Mouse (Mus musculus) spleen, adult 18-20 months (tissue): ENCODE results near the gene Hoxa9.
A peak's percentile ranks its signal among the peaks of the same experiment; 100 is the strongest.

Experiments used
- DNase-seq, 2 experiments: peaks; one replicate each; pipeline ENCODE4 v3.0.0; 2022; ENCODE audit warnings: mixed read lengths in 2 of 2

Hoxa9 gene

DNA sequence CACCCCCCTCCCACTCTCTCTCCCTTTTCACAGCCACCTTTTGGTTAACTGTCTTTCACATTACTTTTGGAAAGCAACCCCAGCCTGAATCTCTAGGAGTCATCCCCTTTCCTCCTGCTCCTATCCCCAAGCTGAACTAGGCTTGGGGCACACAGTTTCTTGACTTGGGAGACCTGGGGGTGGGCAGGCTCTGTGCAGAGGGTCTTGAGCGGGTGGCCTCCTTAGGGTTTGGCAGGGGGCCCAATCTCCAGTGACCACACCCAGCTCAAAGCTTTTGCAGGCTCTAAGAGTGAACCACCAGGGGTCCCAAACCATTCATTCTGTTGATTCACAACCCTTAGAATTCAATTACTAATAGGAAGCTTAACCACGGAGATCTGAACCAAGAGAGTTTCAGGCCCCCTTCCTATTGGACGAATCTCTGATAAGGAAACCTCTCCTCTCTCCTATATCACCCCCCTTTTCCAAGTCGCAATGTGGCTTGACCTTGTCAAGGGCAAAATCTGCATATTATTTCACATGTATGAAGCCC lies 12.0 kb upstream of the Hoxa9 start:
- no peak for DNase-seq

DNA sequence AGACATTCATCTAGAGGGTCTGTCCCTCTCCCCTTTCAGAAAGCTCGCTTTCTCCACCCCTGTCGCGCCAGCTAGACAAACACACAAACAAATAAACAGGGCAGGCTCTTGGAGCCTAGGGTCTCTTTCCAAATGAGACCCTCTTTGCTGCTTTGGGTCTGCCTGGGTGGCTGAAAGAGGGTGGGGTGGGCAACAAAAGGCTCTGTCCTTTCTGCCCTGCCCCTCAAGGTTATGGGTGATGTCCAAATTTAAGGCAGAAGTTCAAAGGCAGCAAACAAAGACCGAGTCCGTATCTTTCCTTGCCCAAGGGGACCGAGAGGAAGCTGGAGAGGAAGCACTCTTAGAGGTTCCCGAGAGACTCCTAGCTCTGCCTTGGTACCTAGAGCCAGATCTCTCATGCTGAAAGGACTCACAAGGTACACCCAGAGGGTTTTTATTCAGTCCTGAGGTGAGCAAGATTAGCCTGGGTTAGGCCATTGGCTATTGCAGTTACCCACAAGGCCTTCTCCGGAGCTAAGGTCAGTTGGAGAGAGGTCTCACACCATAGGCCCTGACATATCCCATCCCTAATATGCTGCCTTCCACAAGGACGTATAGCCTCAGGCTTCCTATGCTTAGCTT lies 10.2 kb upstream of the Hoxa9 start:
- no peak for DNase-seq

DNA sequence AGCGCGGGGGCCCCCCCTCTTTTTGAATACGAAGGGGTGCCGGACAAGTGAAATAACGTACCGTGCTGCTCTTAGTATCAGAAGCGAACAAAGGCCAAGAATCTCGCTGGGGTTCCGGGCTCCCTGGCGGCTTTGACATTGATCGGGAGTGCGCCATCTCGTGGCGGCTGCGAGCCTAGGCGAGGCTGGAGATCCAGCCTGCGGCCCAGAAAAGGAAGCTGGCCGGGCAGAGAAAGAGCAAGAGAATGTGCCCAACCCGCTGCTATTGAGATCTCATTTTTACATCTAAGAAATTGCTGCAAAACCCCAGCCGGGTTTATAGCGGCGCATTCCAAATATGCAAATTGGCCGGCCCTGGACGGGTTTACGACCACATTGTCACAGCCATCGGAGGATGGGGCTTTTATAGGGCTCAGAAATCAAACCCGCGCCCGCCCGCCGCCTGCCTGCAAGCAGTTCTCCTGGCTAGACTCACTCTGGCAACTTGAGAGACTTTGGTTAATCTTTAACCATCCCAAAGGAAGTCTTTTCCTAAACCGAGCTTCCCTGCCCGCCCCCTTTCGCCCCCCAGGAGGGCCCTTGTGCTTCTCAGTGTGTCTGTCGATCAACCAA lies 9.6 kb upstream of the Hoxa9 start, which contains the start of gene Hoxa10:
Hoxa10 (minus strand) TSS at position 466 of the 612 bp plus-strand sequence.
- peak; percentile 59 to 76 for DNase-seq

DNA sequence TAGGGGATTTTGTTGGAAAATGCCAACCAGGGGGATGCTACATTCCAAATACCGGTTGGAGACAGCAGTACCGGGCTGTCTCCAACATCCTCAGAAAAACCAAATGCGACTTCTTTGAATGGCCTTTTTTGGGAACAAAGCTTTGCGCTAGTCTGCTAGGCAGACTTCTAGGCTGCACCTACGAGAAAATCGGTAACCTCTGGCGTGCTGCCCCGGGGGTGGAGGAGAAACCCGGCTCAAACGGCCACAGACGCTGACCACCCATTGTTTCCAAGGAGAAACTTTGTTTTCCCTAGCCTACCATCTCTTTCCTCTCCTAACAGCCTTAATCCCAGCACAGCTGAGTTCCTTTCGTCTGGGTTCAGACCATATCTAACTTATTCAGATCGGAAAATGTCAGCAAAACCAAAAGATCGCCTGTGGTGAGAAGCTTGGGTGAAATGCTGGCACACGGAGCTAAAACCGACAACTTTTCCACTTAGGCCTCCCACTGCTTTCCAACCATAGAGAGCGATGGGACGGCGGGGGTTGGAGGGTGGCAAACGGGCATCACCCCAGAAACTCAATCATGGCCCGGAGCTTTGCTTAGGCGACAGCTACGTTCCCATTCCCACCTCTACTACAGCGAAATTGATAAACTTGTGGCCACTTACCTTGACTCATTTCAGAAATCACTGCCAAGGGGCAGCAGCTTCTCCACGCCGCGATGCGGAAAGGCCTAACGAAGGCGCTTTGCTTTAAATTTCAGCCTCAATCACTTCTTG lies 8.9 kb upstream of the Hoxa9 start:
- no peak for DNase-seq

DNA sequence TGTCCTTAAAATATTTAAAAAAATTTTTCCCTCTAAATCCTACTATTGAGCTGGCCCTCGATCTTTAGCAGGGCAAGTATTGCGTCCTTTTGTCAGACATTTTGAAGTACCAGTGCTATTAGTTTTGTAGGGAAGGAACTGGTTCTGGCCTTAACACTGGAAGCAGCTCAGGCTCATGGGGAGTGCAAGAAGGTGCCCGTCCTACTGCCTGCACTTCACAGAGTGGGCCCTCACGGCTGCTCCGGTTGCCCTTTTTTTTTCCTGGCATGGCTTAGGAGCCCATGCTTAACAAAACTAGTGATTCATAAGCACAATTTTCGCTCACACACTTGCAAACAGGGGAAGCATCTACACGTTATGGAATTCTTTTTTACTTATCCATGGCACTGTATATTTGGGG lies 8.1 kb upstream of the Hoxa9 start:
- no peak for DNase-seq

DNA sequence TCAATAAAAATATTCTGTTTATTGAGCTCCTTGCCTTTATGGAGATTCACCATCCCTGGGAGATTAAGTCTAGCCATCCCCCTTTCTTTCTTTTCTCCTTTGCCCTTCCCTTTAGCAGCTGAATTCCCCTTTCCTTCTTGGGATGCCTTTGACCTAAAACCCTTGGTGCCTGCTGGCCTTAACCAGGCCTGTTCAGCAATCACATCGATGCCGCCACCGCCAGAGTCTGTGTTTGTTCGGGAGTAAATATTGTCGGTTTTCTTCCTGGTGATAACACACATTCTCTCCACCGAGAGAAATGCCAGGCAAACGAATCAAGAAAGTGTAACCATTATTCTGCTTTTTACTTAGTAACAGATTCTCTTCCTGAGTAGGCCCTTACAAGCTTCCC lies 7.3 kb upstream of the Hoxa9 start:
- DNase-seq: no peak

DNA sequence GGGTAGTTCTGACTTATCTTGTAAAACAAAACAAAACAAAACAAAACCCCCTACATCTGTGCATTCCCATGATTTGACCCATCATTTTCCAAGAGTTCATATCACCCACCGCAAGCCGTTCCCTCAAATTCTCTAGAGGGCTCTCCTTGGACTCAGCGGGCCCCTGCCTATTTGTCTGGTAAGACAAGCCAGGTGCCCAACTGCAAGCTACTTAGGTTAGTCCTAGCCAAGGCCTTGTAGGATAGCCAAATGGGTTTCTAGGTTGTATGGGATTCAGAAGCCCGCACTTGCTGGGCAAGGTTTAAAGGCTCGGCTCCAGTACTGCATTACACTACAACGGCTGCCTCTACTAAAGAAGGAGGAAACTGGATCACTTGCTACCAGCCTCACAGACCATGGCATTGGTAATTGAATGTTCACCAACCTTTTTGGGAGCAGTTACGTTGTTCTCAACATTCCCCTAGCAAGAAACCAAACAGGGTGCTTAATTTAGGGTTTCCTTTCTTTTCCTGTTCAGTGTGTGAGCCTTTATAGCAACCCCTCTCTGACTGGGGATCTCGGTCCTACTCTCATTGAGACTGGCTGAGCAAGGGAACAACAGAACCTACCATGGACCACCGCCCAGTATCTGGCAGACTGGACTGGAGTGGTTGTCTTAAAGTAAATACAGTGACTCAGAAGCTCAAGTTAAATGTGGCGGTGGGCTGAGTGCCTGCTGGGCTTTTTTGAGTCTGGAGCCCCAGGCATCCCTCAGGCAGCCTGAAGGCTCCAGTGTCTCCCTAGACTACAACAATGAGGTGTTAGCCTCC lies 6.7 kb upstream of the Hoxa9 start:
- DNase-seq: no peak

DNA sequence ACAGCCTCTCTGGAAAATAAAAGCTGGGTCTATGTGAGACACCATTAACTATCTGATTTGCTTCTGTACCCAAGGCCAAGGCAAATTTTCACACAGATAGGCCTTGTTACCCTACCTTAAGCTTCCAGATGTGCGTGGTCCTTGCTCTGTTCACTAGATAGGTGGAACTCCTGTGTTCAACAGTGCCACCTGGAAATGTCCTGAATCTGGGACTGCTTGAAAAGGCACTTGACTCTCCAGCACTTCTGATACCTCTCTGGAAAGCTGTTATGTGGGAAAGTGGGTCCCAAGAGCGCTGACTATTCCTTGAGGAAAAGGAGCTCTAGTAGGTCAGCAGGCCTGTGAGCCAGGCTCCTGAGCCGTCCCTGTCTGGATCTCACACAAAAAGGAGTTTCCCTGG lies 5.9 kb upstream of the Hoxa9 start:
- no peak for DNase-seq

DNA sequence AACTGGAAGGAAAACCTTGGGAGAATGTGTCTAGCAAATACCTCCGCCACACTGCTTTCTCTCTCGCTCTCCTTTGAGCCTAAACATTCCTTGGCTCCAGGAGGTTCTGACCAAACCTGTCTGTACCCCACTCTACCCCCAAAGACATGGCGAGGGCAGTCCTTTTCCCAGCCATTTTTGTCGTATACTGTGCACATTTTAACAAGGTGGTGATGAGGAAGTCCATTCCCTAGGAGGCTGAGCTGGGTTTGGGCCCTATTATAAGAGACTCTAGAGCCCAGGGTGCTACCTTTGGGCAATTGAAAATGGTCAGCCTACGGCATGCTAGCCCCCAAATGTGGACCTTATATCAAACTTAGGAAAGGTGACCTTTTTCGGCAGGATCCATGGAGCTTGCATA lies 5.0 kb upstream of the Hoxa9 start:
- DNase-seq: no peak

DNA sequence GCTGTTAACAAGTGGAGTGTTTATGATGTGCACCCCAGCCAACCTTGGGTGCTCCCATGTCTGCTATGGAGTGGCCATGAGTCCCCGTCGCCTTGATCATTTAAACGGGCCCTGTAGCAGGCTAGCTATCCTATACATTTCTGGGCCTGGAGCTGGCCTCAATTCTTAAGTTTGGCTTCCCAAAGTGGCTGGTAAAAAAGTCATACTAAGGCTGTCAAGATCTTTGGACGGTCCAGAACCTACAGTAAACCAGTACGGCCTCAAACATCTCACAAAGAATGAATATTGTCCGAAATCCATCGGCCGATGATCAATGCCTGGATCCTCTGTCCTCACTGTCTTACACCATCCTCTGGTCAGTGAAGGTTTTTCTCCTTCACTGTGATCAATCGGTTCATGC lies 4.4 kb upstream of the Hoxa9 start:
- no peak for DNase-seq

DNA sequence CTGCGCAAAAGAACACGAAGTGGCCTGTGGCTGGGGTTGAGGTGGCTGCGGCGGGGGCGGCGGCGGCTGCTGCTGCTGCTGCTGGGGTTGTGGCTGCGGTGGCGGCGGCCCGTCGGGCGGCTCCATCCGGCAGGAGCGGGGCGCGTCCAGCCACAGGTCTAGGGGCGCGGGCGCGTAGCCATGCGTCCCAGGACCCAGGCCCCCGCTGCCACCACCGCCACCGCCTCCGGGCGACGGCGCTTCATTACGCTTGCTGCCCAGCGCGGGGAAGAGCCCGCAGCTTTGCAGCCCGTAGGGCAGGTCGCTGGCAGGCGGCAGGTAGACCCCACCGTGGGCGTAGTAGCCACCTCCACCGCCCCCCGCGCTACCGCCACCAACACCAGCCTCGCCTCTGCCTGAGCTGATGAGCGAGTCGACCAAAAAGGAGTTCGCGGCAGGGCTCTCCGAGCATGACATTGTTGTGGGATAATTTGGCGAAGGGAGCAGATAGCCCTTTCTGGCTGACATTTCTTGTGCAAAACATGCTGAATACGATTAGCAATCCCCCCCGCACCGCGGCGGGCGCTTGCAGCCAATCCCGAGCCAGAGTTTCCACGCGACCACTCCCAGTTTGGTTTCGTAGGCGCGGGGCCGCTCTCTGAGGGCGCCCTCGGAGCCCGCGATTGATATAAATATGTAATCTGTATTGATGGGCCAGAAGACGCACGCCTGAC lies 3.7 kb upstream of the Hoxa9 start:
- DNase-seq: no peak

DNA sequence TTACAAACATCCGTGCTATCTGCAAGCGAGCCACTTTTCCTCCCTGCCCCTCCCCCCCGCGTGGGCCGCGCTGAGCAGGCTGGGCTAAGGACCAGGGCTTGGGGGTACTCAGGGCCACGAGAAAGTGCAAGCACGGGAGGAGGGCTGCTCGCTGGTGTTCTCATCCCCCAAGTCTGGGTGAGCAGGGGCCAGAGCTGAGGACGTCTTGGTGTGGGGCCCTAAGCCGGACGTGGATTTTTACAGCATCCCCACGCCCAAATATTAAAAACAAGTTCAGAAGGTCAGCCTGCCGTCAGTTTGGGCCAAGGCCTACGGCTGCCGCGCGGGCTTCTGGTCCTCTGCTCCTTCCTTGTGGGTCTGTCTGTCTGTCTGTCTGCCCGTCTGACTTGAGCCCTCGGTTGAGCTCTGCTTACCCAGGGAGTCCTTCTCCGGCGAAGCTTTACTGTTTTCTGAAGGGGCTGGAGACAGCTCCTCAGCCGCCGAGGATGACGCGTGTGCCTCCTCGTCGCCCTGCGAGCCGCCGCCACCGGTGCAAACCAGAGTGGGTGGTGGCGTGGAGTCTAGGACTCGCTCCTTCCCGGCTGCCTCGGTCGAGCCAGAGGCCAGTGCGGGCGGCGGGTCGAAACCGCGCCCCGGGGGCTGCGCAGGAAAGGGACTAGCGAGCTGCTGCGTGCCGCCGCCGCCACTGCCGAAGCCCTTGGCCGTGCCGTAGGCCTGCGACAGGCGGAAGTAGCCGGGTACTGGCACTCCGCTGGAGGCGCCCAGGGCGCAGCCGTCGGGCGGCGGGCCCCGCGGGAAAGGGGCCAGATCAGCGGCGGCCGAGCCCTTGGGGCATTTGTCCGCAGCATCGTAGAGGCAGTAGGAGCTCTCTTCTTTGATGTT lies 2.9 kb upstream of the Hoxa9 start:
- DNase-seq: no peak

DNA sequence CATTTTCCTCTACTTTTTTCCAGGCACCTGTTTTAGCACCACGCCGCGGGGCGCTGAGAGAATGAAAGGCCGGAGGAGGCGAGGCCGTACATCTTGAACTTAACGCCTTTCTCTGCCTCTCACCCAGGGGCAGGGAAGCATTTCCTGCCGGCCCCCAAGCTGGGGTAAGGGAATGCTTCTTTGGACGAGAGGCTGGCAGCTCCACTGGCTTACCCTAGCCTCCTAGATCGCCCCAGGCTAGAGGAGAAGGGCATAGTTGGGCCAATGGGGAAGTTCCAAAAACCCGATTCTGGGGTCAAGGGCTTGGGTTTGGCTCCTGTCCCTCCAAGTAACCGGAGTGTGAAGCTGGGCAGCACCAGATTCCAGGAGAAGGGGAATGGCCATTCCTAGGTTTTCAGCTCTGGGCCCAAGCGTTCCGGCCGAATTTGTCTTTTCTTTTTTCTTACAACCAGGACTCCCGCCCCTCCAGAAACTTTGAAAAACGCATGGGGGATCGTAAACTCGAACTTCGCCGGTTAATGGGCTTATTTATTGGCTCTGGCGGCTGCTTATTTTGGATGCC lies 2.2 kb upstream of the Hoxa9 start:
- no peak for DNase-seq

DNA sequence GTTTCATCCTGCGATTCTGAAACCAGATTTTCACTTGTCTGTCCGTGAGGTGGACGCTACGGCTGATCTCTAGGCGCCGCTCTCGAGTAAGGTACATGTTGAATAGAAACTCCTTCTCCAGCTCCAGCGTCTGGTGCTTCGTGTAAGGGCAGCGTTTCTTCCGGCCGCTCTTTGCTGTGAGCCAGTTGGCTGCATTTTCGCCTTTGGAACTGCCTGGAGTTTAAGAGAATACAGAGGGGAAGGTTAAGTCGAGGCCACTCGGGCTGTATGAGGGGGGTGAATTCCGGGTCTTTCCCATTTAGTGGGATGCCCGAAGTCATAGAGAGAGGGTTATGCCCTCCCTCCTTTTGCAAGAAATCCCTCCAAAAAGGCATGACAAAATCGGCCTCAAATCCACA lies 1.7 kb upstream of the Hoxa9 start:
- DNase-seq: no peak

DNA sequence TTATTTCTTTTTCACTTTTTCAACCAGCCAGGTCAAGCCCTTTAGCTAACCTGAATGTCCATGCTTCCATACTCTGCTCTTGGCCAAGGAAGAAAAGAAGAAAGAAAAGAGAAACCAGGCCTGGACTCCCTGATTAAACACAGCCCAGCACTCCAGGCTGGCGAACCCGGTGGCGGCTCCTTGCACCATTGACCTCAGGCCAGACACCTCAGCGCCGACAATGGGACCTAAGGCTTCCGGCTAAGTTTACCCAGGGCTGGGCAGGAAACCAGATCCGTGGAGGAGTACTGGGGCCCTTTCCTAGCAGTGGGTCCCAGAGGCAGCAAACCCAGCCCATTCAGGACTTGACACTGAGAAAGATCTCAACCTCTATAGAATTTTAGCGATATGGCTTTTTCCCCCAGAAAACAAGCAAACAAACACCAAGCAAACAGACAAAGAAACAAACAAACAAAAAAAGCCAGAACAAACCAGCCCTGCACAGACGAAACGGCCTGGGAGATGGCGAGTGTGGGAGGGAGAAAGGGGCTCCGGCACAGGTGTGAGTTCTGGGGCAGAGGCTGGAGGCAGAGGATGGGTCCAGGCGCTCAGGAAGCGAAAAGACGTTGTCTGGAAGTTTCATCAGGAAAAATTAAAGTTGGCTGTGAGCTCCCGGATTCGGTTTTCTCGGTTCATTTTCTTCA lies 1.1 kb upstream of the Hoxa9 start:
- no peak for DNase-seq

DNA sequence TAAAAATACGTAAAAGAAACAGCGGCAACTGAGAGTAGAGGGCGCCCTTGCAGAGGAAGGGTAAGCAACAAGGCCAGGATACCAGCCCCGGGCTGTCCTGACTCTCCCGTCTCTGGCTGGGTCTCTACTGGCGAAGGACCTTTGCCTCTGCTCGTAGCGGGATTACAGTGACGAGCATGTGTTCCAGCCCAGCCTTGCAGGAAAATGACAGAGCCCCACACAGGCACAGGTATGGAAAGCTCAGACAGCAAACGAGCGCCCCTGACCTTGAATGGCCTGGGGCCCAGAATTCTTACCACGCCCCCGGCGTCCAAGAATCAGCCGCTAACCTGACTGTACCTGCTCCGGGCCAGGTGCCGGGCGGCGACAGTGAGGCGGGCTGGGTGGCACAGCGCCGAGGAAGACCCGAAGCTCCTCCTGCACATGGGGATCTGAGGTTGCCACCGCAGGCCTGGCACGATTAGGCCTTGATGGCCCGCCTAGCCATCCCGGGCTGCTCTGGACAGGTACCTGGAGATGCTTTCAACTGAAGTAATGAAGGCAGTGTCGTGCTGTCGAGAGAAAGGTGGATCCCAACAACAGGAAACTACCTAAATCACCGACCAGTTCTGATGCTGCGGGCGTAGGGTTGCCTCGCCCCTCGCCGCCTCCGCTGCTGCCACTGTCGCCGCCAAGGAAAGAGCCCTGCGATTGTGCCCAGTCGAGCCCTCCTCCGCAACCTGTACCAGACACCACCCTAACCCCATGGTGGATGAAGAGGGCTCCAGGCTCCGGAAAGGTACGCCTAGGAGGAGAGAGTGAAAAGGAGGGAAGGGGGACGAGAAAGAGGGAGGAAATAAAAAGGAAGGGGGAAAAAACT lies 1.1 kb downstream of the Hoxa9 start:
- no peak for DNase-seq

DNA sequence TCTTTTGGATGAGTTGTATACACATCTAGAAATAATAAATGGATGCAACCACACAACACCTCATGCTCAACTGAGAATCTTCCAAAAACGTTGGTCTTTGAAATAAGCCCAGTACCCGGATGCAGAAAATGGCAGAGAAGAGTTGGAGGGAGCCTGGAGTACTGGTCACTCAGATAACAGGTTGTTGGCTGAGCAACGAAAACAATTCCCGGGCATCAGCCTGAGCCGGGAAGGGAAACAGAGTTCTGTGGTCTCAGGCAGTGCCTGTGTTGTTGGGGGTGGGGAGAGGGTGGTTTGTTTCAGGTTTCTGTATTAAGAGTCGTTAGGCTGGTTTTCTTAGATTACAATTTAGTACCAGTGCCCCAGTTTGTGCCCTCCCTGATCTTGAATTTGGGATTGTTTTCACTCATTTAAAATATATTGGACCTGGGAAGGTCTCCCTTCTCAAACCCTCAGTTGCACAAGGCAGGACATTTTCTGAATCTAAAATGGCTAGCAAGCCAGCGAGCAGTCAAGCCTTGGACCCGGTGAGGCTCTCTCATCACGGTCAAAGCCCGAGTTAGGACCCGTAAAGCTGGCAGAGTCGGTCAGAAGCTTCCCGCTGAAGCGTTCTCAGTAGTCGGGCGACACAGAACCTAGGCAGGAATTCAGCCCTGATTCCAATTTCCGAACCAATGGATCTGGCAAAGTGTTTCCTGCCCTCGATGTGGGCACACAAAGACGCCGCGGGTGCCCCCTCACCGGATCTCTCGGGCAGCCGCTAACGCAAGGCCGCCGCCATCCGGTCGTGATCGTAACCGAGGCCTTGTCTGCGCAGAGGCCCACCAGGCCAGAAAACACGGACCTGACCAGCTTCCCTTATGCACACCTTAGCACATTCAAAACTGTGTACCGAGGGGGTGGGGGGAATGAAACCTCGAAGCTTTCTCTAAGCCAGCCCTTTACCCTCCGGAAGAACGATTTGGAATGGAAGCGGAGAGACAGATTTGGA lies 2.1 kb downstream of the Hoxa9 start:
- no peak for DNase-seq
